Mouse (Mus musculus) midbrain, embryonic 14.5 days (tissue): Measurements from ENCODE around the gene Erg. TPM values are rescaled to one million over a fixed set of nuclear protein-coding genes. Genes with fewer than 3 reads are reported as not detected.

ENCODE experiments used
- ATAC-seq: fragments of 200-750 bp; cut with Nextera tagmentation; 2 replicates; pipeline ENCODE4 v1.8.0; 2017; ENCODE audit warnings: moderate number of reproducible peaks, moderate library complexity; ENCODE audit not compliant: low FRiP score, low TSS enrichment
- DNase-seq: peaks from one replicate; pipeline ENCODE4 v3.0.0-alpha.2; 2015
- H3K27ac ChIP-seq: fragments of 300-500 bp; sonication (generic); replicated peaks from 2 replicates; pipeline ENCODE4 v1.5.1; 2014; ENCODE audit warnings: mild to moderate bottlenecking, low read depth, low read length, moderate library complexity
- H3K27me3 ChIP-seq: fragments of 300-500 bp; sonication (generic); 2 replicates; pipeline ENCODE4 v1.6.1; 2014; ENCODE audit warnings: low read length, control low read depth, mixed read lengths; ENCODE audit not compliant: control insufficient read depth, insufficient read depth
- H3K36me3 ChIP-seq: fragments of 300-500 bp; sonication (generic); 2 replicates; pipeline ENCODE4 v1.6.1; 2014; ENCODE audit warnings: low read length, control low read depth; ENCODE audit not compliant: control insufficient read depth, insufficient read depth
- H3K4me1 ChIP-seq: fragments of 300-500 bp; sonication (generic); 2 replicates; pipeline ENCODE4 v1.6.1; 2014; ENCODE audit warnings: mild to moderate bottlenecking, antibody characterized with exemption, low read length, control low read depth; ENCODE audit not compliant: control insufficient read depth, insufficient read depth
- H3K4me2 ChIP-seq: fragments of 300-500 bp; sonication (generic); 2 replicates; pipeline ENCODE4 v1.6.1; 2014; ENCODE audit warnings: mild to moderate bottlenecking, low read length, moderate library complexity
- H3K4me3 ChIP-seq: fragments of 300-500 bp; sonication (generic); replicated peaks from 2 replicates; pipeline ENCODE4 v1.5.1; 2014; ENCODE audit warnings: low read depth, low read length
- H3K9ac ChIP-seq: fragments of 300-500 bp; sonication (generic); replicated peaks from 2 replicates; pipeline ENCODE4 v1.6.1; 2014; ENCODE audit warnings: mild to moderate bottlenecking, low read length, moderate library complexity
- H3K9me3 ChIP-seq: fragments of 300-500 bp; sonication (generic); 2 replicates; pipeline ENCODE4 v1.6.1; 2016; ENCODE audit warnings: low read length, control low read depth, mixed read lengths; ENCODE audit not compliant: control insufficient read depth
- WGBS: fragments of 180-500 bp; shearing (Covaris S2); extraction: QIAGEN DNeasy Blood & Tissue Kit; methylation state at CpG from one replicate; pipeline ENCODE4 v1.1.7; 2014; 5-methylcytosine and 5-hydroxymethylcytosine counted together
- polyA plus RNA-seq: library from polyadenylated mRNA; unstranded; fragments of >200 nt; fragmentation: Nextera tagmentation; extraction: Ambion mirVana; gene quantifications from 2 replicates; pipeline ENCODE4 v1.2.1, GENCODE M21; 2014

Gene Erg
- 0.40 and 1.3 TPM in 2 replicates for polyA plus RNA-seq

DNA sequence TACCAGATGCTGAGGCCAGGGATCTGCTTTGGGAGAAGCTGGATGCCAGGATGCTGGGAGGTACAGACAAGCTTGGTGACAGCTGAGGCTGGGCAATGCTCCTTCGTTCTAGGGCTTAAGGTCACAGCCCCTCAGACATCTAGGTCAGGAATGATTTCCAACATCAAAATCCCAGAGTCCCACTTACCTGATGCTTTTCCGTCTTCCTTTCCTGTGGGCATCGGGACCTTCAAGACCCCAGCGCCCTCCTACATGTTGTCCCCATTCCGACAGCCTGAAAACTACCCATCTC is at the start of gene Erg:
TSS of gene Erg (minus strand) at position 283 of the 292 bp plus-strand sequence.
- H3K4me3 ChIP-seq: peak within 1 kb of the TSS; percentile 32
- H3K4me2 ChIP-seq: peak within 1 kb of the TSS; percentile 87
- DNase-seq (no peak), ATAC-seq (no peak)
- H3K9me3 ChIP-seq: 0 out of 2 replicates have a peak, but pooled peaks cover 4% of the 10 kb centered on the region
- H3K36me3 ChIP-seq: no peaks in the 10 kb centered on the region
- H3K27me3 ChIP-seq: peaks cover 18% of the 10 kb centered on the region
- peak within 1 kb of the TSS; percentile 45; the same call in 1 of the 2 replicates for H3K9ac ChIP-seq
- peaks cover 7% of the 10 kb centered on the region for H3K4me1 ChIP-seq
- 6% methylated on average over 5 of the region's 5 CpGs for WGBS
- H3K27ac ChIP-seq: no peak within 1 kb of the TSS

DNA sequence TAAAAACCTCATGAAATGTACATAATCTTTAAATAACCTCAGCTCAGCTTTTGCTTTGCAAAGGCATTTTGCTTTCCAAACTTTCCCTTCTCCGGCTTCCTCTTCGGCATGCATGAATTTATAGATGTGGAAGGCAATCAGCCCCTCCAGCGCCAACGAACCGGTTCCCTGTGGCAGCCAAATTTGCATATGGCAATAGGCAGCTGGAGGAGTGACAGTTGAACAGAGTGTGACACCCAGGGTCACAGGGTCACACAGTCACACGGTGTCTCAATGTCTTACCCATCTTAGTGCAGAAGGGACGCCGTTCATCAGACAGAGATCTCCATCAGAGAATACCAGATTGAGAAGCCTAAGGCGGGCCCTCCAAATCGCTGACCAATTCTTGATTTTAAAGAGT is 45.4 kb upstream of the Erg start:
- ATAC-seq: no peak
- no peak for DNase-seq
- H3K4me1 ChIP-seq: no peaks in the 10 kb centered on the region
- no peaks in the 10 kb centered on the region for H3K27me3 ChIP-seq
- WGBS: 61% methylated on average over 10 of the region's 10 CpGs
- H3K9ac ChIP-seq: no peak overlapping the region
- no peak overlapping the region for H3K27ac ChIP-seq
- no peaks in the 10 kb centered on the region for H3K9me3 ChIP-seq
- H3K4me3 ChIP-seq: no peak overlapping the region
- no peak overlapping the region for H3K4me2 ChIP-seq
- H3K36me3 ChIP-seq: no peaks in the 10 kb centered on the region

DNA sequence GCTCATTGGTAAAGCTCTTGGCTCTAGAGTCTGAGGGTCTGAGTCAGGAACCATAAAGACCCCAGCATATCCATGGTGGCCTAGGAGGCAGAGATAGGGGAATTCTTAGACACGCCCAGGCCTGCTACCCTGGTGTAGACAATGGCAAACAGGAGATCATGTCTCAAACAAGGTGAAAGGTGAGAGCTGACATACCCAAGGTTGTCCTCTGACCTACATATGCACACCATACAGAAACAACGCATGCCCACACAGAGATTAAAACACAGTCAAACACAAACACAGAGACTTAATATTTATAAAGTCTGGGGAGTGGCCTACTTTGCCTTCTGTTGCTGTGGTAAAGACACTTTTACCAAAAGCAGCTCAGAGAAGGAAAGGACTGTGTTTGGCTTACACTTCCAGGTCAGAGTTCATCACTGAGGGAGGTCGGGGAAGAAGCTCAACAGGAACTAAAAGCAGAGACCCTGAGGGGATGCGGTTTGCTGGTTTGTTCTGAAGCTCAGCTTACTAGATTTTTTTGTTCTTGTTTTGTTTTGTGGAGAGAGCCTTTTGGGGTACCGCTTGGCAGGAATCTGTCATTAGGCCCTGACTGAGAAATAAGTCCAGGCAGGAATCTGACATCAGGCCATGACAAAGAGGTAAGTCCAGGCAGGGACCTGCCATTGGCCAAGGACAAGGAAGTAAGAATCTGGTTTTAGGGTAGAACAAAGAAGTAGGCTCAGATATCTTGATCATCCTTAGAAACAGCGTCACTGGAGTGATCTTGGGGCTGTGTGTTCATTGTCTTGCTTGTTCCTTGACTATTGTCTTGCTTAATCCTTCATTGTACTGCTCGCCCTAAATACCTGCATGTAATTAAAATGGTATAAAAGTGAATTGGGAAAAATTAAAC is 37.7 kb upstream of the Erg start:
- Histone ChIP-seq H3K36me3 (no peaks in the 10 kb centered on the region), H3K4me1 (no peaks in the 10 kb centered on the region), H3K9ac (no peak overlapping the region), H3K4me3 (no peak overlapping the region), H3K27ac (no peak overlapping the region), H3K9me3 (no peaks in the 10 kb centered on the region), H3K4me2 (no peak overlapping the region), H3K27me3 (no peaks in the 10 kb centered on the region)
- ATAC-seq: no peak
- DNase-seq: no peak
- 49% methylated on average over 7 of the region's 7 CpGs for WGBS

DNA sequence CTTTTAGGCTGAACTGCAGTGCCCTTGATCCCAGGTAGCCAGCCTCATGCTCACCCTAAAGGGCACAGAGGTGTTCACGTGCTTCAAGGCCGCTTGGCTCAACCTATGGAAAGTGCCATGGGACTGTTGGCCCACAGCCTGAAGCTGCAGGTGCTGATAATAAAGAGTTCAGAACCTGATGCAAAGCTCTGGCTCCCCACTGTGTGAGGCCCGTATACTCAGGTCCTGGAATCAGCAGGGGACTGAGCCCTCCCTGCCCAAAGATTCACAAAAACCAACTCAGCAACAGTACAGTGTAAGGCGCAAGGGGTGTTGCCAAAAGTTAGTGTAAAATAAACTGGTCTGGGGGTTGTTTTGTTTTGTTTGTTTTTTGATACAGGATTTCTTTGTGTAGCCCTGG is 36.7 kb upstream of the Erg start:
- no peak overlapping the region for H3K27ac ChIP-seq
- no peaks in the 10 kb centered on the region for H3K4me1 ChIP-seq
- no peaks in the 10 kb centered on the region for H3K9me3 ChIP-seq
- no peak overlapping the region for H3K9ac ChIP-seq
- H3K4me3 ChIP-seq: no peak overlapping the region
- no peaks in the 10 kb centered on the region for H3K36me3 ChIP-seq
- H3K4me2 ChIP-seq: no peak overlapping the region
- ATAC-seq: no peak
- H3K27me3 ChIP-seq: no peaks in the 10 kb centered on the region
- WGBS: 73% methylated on average over 4 of the region's 4 CpGs
- DNase-seq: no peak

DNA sequence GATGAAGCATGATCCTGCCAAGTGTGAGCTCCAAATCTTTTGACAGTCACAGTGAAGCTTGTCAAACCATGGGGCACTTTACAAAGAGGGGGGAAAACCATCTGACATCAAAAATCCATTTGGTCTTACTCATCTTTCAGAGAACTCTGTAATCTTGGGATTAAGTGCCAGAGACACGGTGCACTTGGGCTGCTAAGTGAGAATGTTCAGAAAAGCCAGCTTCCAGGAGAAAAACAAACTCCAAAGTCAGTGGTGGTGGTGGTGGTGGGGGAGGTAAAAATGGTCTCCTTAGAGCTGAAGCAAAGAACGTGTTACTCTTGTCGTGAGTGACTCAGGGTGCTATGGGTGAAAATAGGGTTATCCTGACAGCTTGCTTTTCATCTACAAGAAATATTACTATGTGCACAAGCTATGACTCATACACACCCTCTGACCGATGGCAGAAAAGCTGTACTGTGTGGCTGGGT is 33.5 kb upstream of the Erg start:
- Histone ChIP-seq H3K4me1 (no peaks in the 10 kb centered on the region), H3K27ac (no peak overlapping the region), H3K36me3 (no peaks in the 10 kb centered on the region), H3K4me2 (no peak overlapping the region), H3K27me3 (no peaks in the 10 kb centered on the region), H3K9me3 (no peaks in the 10 kb centered on the region), H3K9ac (no peak overlapping the region), H3K4me3 (no peak overlapping the region)
- ATAC-seq (no peak), DNase-seq (no peak)
- WGBS: 75% methylated on average over 4 of the region's 4 CpGs

DNA sequence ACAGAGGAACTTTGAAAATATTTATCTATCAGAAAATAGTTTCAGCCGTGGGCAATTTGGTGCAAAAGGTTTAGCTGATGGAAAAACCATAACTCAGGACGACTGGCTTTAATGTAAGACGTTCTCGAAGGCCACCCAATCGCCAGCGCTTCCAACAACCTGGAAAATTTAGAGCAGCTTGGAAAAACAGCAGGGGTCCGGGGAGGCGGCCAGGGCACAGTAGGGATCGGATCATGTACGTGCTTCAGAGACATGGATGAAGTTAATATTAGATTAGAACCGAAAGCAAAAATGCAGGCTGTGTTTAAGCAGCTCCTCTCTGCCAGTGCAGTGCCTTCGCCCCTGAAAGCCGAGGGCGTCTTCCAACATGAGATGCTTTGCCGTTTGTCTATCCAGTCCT is 31.8 kb upstream of the Erg start:
- Histone ChIP-seq H3K9me3 (no peaks in the 10 kb centered on the region), H3K9ac (no peak overlapping the region), H3K27me3 (no peaks in the 10 kb centered on the region), H3K4me3 (no peak overlapping the region), H3K4me2 (no peak overlapping the region), H3K27ac (no peak overlapping the region), H3K36me3 (no peaks in the 10 kb centered on the region), H3K4me1 (no peaks in the 10 kb centered on the region)
- 75% methylated on average over 15 of the region's 15 CpGs for WGBS
- DNase-seq: no peak
- no peak for ATAC-seq

DNA sequence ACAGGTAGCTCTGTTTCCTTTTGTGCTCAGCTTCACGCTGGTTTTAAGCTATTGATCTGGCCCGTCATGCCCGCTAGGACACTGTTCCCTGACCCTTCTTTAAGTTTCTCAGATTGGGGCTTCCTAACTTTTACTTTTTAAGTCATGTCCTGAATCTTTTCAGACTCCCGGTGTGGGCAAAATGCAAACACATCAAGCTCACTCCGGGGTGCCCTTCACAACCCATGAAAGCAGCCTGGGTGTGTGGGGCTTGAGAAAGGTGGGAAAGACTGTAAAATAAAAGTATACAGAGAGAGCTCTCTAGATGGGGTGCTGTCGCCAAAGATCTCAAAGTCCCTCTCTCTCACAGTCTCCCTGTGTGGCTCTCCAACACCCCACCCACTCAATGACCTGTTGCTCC is 31.3 kb upstream of the Erg start:
- no peaks in the 10 kb centered on the region for H3K27me3 ChIP-seq
- H3K4me1 ChIP-seq: no peaks in the 10 kb centered on the region
- 37% methylated on average over 6 of the region's 6 CpGs for WGBS
- no peak overlapping the region for H3K27ac ChIP-seq
- no peak overlapping the region for H3K9ac ChIP-seq
- no peak for DNase-seq
- H3K4me2 ChIP-seq: no peak overlapping the region
- no peak for ATAC-seq
- H3K9me3 ChIP-seq: no peaks in the 10 kb centered on the region
- no peaks in the 10 kb centered on the region for H3K36me3 ChIP-seq
- H3K4me3 ChIP-seq: no peak overlapping the region

DNA sequence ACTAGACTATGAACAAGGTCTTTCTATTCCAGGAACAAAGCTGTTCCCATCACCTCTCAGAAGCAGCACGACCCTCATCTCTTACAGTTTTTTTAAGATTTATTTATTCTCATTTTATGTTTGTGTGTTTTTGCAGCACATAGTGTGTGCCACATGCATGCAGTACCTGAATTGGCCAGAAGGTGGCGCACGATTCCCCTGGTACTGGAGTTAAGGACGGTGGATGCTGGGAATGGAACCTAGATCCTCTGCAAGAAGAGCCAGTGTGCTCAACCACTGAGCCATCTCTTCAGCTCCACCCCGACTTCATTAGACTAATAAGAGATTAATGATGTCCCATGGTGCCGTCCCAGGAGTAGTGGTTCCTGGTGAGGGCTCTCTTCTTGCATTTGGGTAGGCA is 29.2 kb upstream of the Erg start:
- no peak for DNase-seq
- 41% methylated on average over 6 of the region's 6 CpGs for WGBS

DNA sequence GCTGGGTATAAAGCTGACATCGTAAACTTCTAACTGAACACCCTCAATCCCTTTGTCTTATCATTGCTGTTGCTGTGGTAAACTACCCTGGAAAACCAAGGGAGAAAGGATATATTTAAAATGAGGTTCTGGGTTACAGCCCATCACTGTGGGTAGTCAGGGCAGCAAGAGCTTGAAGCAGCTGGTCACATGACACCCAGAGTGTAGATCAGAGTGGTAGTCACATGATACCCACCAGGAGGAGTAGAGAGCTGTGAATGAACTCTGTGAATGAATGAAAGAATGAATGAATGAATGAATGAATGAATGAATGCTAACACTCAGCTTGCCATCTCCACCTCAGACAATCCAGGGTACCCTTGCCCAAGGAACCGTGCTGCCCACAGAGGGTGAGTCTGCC is 28.1 kb upstream of the Erg start:
- Histone ChIP-seq H3K36me3 (no peaks in the 10 kb centered on the region), H3K9me3 (no peaks in the 10 kb centered on the region), H3K4me2 (no peak overlapping the region), H3K27ac (no peak overlapping the region), H3K27me3 (no peaks in the 10 kb centered on the region), H3K9ac (no peak overlapping the region), H3K4me1 (no peaks in the 10 kb centered on the region), H3K4me3 (no peak overlapping the region)
- DNase-seq (no peak), ATAC-seq (no peak)
- 97% methylated on average over 2 of the region's 2 CpGs for WGBS

More for the DNA sequence above, 29.2 kb upstream of the Erg start:
- Histone ChIP-seq H3K9me3 (no peaks in the 10 kb centered on the region), H3K4me1 (no peaks in the 10 kb centered on the region), H3K36me3 (no peaks in the 10 kb centered on the region), H3K4me2 (no peak overlapping the region), H3K27me3 (no peaks in the 10 kb centered on the region), H3K9ac (no peak overlapping the region), H3K4me3 (no peak overlapping the region), H3K27ac (no peak overlapping the region)
- ATAC-seq: no peak
